Mouse (Mus musculus) kidney, postnatal 14 days (tissue): ENCODE measurements around the gene Otud1.

Source experiments
- DNase-seq: peaks from one replicate; pipeline ENCODE4 v3.0.0; 2022; ENCODE audit warnings: mixed read lengths

Gene Otud1

GRCm38 (mm10) chr2:19657158-19657874 lies at the start of gene Otud1:
TSS of gene Otud1 (plus strand) at chr2:19657752.
- peak; percentile 99 for DNase-seq

DNA sequence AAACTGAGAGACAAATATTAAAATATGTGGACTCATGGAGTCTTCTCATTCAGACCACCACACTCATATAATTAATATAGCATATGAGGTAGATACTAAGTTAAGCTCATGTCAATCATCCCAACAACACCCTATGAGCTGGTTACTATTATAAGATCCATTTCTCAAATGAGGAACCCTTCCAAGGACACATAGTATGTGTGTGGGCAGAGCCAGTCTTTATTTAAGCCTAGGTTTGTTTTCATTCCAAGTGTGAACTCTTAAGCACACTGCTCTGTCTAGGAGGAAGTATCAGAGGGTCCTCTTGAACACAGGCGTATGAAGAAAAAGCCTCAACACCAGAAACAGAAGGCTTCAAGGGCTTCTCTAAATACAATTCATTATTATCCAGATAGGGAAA lies 49.7 kb upstream of the Otud1 start:
- no peak for DNase-seq

GRCm38 (mm10) chr2:19608410-19609073 lies 49.0 kb upstream of the Otud1 start:
- DNase-seq, result no peak

DNA sequence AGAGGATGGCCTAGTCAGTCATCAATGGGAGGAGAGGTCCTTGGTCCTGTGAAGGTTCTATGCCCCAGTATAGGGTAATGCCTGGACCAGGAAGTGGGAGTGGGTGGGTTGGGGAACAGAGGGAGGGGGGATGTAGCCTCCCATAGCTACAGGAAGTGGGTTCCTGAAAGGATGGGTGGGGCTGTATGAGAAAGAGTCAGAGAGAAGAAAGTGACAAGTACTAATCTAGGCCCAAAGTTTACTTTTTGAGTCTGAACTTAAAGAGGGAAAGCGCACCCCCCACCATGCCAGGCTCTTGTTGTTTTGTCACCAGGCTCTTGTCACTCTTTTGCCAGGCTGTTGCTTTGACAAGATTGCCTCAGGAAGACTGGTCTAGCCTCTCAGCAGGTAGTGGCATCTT lies 35.5 kb upstream of the Otud1 start:
- no peak for DNase-seq

DNA sequence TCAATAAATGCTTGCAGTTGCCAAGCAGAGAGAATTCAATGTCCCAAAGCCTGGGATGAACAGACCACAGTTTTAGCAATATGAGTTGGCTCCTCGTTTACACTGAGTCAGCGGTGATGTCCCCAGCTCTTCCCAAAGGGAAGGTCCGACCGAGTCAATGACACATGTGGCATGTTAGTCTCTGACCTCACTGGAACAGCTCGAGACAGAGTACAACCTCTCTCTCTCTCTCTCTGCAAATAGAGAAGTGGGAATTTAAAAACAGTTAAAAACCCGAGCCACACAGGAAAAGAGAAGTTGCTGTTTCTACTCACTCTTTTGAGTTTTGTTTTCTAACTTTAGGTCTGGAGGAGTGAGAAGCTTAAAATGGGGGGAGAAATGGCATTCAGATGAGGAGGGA lies 30.5 kb upstream of the Otud1 start:
- DNase-seq, result no peak

DNA sequence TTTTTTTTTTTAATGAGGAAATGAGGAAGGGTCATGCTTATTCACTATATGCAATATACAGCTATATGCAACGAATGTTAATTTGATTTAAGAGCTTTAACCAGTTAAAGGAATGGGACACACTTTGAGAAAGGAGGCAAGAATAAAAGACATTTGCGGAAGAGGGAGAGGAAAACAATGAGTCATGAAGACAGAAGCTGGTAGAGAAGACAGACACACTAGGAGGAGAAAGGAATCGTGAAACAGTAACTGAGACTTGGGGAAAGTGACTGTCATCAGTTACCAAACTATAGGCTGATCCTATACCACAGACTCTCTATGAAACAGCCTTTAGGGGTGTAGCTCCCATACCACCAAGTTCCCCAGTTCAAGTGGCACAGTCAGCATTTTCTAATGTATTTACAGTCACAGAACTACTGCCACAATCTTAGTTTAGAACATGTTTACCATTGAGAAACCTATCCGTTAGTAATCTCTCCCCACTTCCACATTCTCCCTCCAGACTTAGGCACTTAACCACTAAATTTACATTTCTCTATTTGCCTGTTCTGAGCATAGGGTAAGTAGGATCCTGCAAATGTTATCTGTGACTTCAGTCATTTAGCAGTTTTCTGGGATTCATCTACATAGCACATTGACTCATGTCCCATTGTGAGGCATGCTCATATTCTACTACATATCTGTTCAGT lies 29.5 kb upstream of the Otud1 start:
- no peak for DNase-seq

DNA sequence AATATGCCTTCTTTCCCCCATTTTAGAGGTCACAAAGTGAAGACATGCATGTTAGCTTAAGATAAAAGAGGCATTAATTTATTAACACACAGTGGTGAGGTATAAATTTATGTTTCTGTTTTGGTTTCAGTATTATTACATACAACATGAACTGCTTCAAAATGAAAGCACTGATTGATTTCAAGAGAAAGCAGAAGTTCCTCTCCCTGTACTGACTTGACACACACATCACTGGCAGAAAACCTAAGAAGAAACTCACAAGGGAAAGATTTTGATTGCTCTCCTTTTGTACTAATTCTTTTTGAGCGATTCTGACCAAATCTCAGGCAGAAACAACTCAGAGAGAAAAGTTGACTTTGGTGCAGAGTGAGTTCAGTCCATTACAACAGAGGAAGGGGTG lies 27.0 kb upstream of the Otud1 start:
- no peak for DNase-seq

DNA sequence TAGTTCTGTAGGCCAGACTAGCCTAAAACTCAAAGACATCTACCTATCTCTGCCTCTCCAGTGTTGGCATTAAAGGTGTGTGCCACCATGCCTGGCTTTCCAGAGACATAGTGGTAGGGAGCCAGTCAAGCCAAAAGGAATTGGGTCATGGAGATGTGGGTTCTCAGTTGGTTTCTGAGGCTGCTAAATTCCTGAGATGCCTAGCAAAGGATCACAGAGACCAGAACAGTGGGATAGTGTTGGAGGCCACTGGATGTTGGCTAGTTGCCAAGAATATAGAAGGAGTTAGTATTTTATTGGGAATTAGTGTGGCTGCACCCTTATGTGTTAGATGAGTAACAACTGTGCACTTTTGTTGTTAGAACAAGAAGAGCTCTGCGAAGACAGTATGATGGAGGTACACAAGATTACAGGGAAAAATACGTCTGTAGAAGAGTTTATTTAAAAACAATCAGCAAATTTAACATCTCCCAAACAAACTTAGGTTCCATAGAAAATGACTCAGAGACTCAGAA lies 24.1 kb upstream of the Otud1 start:
- no peak for DNase-seq

DNA sequence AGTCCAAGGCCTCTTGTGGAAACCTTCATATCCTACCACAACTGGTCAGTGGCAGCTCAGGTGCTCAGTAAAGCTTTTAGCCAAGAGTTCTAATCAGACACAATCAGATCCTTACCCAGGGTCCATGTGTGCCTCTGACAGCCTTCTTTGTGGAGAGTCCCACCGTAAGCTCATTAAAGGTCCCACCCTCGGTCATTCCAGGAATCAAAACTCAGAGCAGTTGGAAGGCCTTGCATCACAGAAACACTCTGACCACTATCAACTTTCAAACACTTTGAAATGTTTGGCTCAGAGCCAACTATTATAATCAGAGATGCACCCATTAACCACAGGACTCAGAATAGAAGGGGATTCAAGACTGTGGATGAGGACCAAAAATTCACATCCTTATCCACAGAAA lies 12.4 kb upstream of the Otud1 start:
- no peak for DNase-seq

- no peak for DNase-seq
These were observed 11.4 kb upstream of the Otud1 start for GRCm38 (mm10) chr2:19646144-19646543.

- DNase-seq, result peak; percentile 22
These were observed 10.6 kb upstream of the Otud1 start for GRCm38 (mm10) chr2:19646910-19647309.

DNA sequence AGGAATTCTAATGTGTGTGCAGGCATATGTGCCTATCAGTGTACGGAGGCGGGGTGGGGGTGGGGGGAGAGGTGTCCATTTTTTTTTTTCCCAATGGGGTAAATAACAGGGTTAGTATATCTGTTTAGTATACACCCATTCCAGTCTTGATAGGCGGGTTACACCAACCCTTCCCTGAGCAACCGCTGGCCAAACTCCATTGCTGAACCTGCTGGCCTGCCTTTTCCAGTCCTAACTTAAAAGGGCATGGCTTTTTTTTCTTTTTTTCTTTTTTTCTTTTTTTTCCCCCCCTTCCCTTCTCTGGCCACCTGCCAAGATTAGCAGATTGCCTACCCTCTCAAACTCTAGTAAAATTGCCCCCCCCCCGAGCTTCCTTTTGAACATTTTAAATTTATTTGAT lies 1.1 kb upstream of the Otud1 start:
- DNase-seq, result peak; percentile 17

- DNase-seq, result peak; percentile 78
These were observed 483 bp downstream of the Otud1 start for GRCm38 (mm10) chr2:19657881-19658589.

- DNase-seq, result no peak
These were observed 1.3 kb downstream of the Otud1 start for GRCm38 (mm10) chr2:19658661-19659384.

DNA sequence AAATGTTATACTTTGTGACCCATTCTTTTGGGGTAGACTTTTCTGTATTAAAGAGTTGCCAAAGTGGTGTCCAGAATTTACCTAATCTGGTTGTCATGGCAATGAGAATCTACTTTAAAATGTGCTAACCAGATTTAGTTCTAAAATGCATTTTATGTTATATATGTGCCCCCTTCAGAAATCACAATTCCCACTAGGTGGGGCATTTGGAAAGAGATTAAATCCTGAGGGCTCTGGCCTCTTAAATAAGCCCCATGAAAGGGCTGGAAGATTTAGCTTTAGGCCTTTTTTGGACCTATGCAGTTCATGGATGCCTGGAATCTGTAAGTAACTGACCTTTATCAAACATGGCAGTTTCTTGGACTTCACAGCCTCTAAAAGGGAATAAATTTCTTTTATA lies 3.3 kb downstream of the Otud1 start:
- DNase-seq, result no peak

DNA sequence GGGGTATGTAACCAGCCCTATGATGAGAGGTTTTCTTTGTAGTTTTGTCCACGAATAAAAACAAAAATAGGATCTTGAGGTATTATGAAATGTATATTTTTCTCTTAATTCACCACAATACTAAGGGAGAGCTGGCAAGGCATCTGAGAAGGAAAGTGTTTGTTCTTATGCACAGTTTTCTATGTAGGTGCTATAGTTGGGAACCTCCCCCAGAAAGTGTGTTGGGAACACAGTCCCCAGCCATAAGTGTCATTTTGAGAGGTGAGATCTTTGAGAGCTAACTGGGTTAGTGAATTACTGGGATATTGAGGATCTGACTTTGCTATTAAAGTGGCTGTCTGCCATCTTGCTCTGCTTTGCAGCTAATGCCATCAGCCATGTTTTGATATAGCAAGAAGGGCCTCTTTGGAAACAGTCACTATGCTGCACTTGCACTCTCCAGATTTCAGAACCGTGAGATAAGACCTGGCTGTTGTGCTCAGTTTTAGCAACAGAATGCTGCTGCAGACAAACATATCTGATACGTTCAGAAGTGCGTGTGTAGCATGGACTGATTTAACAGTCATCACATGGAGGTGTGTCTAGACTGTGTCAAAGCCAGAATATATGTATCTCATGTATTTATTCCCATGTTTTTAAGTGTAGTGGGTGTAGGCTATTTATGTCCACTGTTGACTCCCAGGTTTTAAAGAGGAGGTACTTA lies 5.7 kb downstream of the Otud1 start:
- DNase-seq, result no peak

GRCm38 (mm10) chr2:19664147-19664546 lies 6.6 kb downstream of the Otud1 start:
- peak; percentile 10 for DNase-seq

- DNase-seq, result no peak
These were observed 7.3 kb downstream of the Otud1 start for GRCm38 (mm10) chr2:19664555-19665475.

DNA sequence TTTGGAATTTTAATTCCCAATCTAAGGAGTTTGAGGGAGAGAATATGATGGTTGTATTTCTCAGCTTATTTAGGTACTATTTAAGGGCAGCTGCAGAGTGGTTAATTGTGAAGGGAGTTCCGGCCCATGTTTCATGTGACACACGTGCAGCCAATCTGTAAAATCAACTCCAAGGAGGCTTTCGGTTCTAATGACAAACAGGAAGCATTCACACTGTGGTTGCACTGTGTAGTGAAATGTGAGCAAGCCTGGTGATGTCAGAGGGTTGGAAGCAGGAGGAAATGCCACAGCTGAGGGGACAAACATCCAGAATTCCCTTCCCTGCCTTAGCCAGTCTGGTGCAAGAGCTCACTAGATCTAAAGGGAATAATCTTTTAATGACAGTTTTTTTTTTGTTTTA lies 8.3 kb downstream of the Otud1 start:
- DNase-seq, result peak; percentile 56

GRCm38 (mm10) chr2:19670851-19671688 lies 13.5 kb downstream of the Otud1 start:
- DNase-seq, result no peak
